Mouse (Mus musculus) megakaryocyte, embryonic 14.5 days (primary cell): ENCODE results near the gene Acaa1b. TPM values are rescaled to one million over a fixed set of nuclear protein-coding genes. Genes with fewer than 3 reads are reported as not detected.

ENCODE experiments used
- H3K27me3 ChIP-seq: replicated peaks from 2 replicates; pipeline ENCODE3; 2012; ENCODE audit warnings: inconsistent platforms
- H3K36me3 ChIP-seq: replicated peaks from 2 replicates; pipeline ENCODE3; 2012; ENCODE audit warnings: low read length, inconsistent platforms, mixed read lengths
- H3K4me1 ChIP-seq: 2 replicates; pipeline ENCODE4 v1.6.1; 2012; ENCODE audit warnings: inconsistent platforms
- H3K4me3 ChIP-seq: replicated peaks from 2 replicates; pipeline ENCODE3; 2012; ENCODE audit warnings: moderate library complexity, mild to moderate bottlenecking, inconsistent platforms
- H3K9me3 ChIP-seq: 2 replicates; pipeline ENCODE4 v1.6.1; 2012; ENCODE audit warnings: inconsistent platforms
- FLI1 ChIP-seq: IDR thresholded peaks from 2 replicates; pipeline ENCODE4 v1.6.1; 2012; ENCODE audit warnings: low read length, inconsistent platforms, mixed read lengths
- GATA1 ChIP-seq: IDR thresholded peaks from 3 replicates; pipeline ENCODE4 v1.6.1; 2012; ENCODE audit warnings: mixed read lengths, low read length, inconsistent platforms, borderline replicate concordance
- polyA plus RNA-seq: library from polyadenylated mRNA; stranded (reverse); fragments of >175 nt; gene quantifications from 2 replicates; pipeline ENCODE4 v1.2.3, GENCODE M21; 2012; ENCODE audit warnings: low replicate concordance; ENCODE audit not compliant: insufficient read depth

Gene Acaa1b
- polyA plus RNA-seq, 1 experiment = 1.5 TPM

DNA sequence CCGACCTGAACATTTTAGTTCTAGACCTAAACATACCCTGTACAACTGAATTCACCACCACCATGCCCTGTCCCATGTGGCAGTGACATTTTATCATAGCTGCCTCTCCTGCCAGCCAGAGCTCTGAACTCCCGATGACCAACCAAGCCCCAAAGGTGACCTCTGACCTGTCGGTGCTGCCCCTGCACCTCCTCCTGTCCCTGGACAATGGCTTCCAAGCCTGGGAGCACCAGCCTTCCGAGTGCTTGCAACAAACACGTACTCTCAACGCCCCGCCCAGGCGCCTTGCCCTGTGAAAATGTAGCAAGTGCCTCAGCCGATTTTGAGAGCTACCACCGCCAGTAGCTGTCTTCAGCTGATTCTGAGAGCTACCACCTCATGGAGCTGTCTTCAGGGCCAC, 11.8 kb downstream of the Acaa1b start:
- H3K36me3 ChIP-seq = no peaks in the 10 kb centered on the region
- no peaks in the 10 kb centered on the region; the same call in 1 of the 2 replicates for H3K9me3 ChIP-seq
- no peak overlapping the region for H3K4me3 ChIP-seq
- TF ChIP-seq FLI1 (no peak), GATA1 (no peak)
- H3K4me1 ChIP-seq = no peaks in the 10 kb centered on the region
- peaks cover 24% of the 10 kb centered on the region for H3K27me3 ChIP-seq

DNA sequence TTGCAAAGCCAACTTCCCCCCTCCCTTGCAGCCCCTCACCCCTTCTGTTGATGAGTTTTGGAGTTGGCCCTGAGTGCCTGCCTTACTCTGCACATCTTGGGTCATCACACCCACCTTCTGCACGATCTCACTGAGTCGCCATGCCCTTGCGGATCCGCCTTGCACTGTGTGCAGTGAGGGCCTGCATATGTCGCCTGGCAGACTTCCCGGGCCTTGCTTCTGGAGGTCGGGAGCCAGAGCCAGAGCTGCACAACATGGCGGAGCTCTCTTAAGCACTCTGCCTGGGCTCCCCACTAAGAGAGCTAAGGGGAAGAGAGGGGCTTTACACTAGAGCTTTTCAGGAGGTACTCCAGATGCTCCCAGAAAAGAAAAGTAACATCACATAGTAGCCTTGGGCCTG, 12.2 kb downstream of the Acaa1b start:
- no peak overlapping the region for H3K4me3 ChIP-seq
- H3K9me3 ChIP-seq = no peaks in the 10 kb centered on the region; the same call in 1 of the 2 replicates
- TF ChIP-seq GATA1 = no peak
- H3K27me3 ChIP-seq = peaks cover 27% of the 10 kb centered on the region
- H3K4me1 ChIP-seq = no peaks in the 10 kb centered on the region
- H3K36me3 ChIP-seq = no peaks in the 10 kb centered on the region

DNA sequence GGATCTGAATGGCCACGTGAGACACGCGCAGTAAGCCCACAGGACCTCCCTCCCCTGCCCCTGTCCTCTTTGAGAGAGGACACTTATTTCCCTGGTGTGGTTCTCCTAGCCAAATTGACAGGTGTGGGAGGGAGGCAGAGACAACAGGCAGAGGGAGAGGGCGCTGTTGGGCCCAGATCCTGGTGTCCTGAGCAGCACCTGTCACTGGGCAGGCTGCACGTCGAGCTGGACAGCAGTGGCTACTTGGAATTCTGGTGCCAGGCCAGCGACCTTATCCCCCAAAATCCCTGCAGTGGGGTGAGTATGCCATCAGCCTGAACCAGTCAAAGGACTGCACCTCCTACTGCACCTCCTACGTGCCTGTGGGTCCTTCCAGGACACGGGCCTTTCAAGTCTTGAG, 13.5 kb downstream of the Acaa1b start:
- no peak overlapping the region for H3K4me3 ChIP-seq
- H3K27me3 ChIP-seq = peaks cover 40% of the 10 kb centered on the region
- no peaks in the 10 kb centered on the region for H3K9me3 ChIP-seq
- TF ChIP-seq GATA1 (no peak), FLI1 (no peak)
- no peaks in the 10 kb centered on the region for H3K36me3 ChIP-seq
- H3K4me1 ChIP-seq = no peaks in the 10 kb centered on the region; the same call in 1 of the 2 replicates

DNA sequence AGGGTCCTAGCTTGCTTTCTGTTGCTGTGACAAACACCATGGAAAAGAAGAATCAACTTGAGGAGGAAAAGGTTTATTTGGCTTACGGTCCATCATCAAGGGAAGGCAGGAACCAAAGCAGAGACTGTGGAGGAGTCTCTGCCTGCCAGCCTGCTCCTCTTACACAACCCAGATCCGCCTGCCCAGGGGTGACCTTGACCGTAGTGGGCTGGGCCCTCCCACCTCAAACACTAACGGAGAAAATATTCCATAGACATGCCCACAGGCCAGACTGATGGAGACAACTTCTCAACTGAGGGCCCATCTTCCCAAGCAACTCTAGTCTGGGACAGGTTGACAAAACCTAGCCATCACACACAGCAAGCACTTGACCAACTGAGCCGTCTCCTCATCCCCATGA, 14.8 kb downstream of the Acaa1b start:
- no peaks in the 10 kb centered on the region for H3K9me3 ChIP-seq
- H3K36me3 ChIP-seq = no peaks in the 10 kb centered on the region
- H3K4me1 ChIP-seq = peaks cover 10% of the 10 kb centered on the region
- H3K4me3 ChIP-seq = no peak overlapping the region
- peaks cover 49% of the 10 kb centered on the region for H3K27me3 ChIP-seq
- TF ChIP-seq FLI1 = no peak
- TF ChIP-seq GATA1 = no peak

DNA sequence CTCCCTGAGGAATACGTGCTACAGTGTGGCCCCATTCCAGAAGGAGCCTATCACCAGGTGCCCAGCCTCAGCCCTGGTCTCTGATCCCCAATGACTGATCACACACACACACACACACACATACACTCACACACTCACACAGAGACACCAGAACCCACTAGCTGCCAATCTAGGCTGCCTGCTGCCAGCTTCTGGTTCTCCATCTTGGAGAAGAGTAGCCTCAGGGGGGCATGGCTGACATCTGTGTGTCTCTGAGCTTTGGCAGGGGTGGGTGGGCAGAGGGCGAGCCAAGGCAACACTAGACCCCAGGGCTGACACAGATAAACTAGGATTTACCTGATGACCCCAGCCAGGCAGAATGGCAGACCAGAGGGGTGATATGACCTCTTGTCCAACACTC, 18.1 kb downstream of the Acaa1b start:
- H3K36me3 ChIP-seq = no peaks in the 10 kb centered on the region
- H3K27me3 ChIP-seq = peaks cover 49% of the 10 kb centered on the region
- H3K4me3 ChIP-seq = no peak overlapping the region
- H3K9me3 ChIP-seq = peaks cover 5% of the 10 kb centered on the region
- peaks cover 10% of the 10 kb centered on the region for H3K4me1 ChIP-seq
- no peak for TF ChIP-seq FLI1

DNA sequence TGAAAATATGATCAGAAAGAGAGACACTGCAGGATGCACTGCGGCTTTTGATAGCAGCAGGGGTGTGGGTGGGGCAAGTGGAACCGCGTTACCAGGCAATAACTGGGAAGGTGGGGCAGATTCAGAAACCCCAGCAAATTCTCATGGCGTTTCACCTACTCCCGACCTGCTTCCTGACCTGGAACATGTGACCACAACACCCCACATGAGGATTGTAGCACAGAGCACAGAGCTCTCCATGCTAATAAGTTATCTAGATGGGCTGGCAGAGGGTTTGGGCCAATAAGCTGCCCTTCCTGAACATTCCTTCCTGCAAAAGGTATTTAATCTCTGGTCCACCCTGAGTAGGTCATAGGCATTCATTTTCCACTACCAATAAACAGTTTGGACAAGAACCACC, 26.2 kb downstream of the Acaa1b start:
- H3K36me3 ChIP-seq = no peaks in the 10 kb centered on the region
- no peak overlapping the region for H3K4me3 ChIP-seq
- peaks cover 41% of the 10 kb centered on the region for H3K27me3 ChIP-seq
- no peak for TF ChIP-seq FLI1
- no peak for TF ChIP-seq GATA1
- H3K4me1 ChIP-seq = peaks cover 6% of the 10 kb centered on the region
- peaks cover 4% of the 10 kb centered on the region for H3K9me3 ChIP-seq

DNA sequence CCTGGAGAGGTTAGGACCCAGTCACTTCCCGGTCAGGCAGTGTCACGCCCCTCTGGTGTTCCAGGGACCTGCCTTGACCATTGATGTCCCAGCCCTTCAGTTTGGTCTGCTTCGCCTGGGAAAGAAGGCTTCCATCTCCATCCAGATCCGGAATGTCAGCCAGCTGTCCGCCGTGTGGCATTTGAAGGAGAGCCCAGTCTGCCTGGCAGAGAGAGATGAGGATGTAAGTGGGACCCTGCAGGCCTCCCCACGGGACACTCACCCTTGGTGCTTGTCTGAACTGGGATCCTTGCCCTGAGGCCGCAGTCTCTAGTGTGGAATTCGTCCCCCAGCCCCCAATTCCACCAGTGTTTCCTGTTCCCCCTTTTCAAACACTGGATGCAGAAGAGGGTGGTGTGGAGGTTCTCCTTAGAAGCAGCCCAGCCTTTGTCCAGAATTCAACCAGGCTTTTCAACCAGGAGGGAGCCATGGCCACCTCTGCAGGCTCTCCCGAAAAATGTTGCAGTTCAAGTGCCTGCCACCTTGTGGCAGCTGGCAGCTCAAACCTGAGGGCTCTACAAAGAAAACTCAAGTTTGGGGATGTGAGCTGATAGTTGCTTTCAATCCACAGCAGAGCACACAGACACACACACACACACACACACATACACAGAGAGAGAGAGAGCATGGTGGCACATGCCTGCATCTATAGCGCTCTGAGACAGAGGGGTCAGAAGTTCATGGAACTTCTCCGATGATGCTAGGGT, 28.3 kb downstream of the Acaa1b start:
- peaks cover 6% of the 10 kb centered on the region for H3K4me1 ChIP-seq
- H3K36me3 ChIP-seq = no peaks in the 10 kb centered on the region
- H3K9me3 ChIP-seq = peaks cover 3% of the 10 kb centered on the region
- TF ChIP-seq GATA1 = no peak
- no peak for TF ChIP-seq FLI1
- H3K4me3 ChIP-seq = no peak overlapping the region
- H3K27me3 ChIP-seq = peaks cover 40% of the 10 kb centered on the region

DNA sequence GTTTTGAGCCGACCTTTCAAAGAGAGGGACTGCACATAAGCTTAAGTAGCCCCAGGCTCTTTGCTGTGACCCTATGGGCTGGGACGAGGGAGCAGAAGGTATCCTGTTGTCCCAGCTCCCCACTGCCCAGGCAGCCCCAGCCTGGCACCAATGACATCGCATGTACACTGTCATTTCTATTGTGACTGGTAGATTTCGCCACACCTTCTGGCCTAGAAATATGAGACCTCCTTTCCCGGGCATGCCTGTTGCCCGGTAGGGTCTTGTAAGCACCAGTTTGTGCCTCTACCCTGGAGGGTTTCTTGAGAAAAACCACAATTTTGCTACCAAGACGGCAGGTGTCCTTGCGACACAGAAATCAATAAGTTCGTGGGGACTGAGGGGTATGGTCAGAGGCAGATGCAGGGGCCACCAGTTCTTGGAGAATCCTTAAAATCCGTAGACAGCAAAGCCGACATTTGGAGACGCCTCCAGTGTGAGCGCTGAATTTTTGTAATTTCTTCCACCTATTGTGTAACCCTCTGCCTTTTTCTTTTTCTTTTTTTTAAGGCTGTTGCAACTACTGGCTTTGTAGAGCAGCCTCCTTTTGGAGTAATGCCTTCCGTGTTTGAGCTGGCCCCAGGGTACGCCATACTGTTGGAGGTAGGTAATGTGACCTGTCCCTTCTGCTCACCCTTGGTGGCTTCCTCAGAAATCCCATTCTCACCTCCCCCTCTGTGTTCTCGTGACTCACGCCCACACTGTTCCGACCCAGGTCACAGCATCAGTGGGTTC, 34.1 kb downstream of the Acaa1b start:
- Histone ChIP-seq H3K9me3 (no peaks in the 10 kb centered on the region), H3K4me3 (no peak overlapping the region), H3K27me3 (peaks cover 18% of the 10 kb centered on the region), H3K36me3 (no peaks in the 10 kb centered on the region), H3K4me1 (no peaks in the 10 kb centered on the region; the same call in 1 of the 2 replicates)
- TF ChIP-seq FLI1 (no peak), GATA1 (no peak)

DNA sequence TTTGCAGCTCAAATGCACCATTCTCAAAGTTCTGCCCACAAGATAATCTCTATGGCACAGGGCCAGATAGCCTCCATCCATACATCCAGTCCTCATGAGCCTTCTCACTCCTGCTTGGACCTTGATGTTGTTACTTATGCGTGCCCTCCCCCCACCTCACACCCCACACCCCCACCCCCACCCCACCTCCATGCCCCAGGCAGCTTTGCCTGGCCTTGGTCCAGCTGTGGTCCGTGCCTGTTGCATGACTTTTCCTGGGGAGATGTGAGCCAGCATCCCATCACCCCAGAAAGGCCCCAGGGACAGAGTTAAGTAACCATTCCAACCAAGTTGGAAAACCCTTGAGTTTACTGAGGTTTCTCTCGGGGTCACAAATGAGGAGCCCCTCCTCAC, 36.7 kb downstream of the Acaa1b start:
- TF ChIP-seq FLI1 (no peak), GATA1 (no peak)
- Histone ChIP-seq H3K36me3 (no peaks in the 10 kb centered on the region), H3K9me3 (no peaks in the 10 kb centered on the region), H3K4me1 (no peaks in the 10 kb centered on the region; the same call in 1 of the 2 replicates), H3K27me3 (peaks cover 7% of the 10 kb centered on the region), H3K4me3 (no peak overlapping the region)
